Mouse (Mus musculus) heart, embryonic 12.5 days (tissue): ENCODE measurements around the gene Spdl1. TPM values are rescaled to one million over a fixed set of nuclear protein-coding genes. Genes with fewer than 3 reads are reported as not detected.

Experiments
- ATAC-seq: fragments of 200-750 bp; cut with Nextera tagmentation; 2 replicates; pipeline ENCODE4 v1.8.0; 2017; ENCODE audit warnings: moderate TSS enrichment, moderate library complexity; ENCODE audit not compliant: insufficient number of reproducible peaks, low FRiP score
- H3K27ac ChIP-seq: fragments of 300-500 bp; sonication (generic); 2 replicates; pipeline ENCODE4 v1.5.1; 2016; ENCODE audit warnings: mild to moderate bottlenecking, moderate library complexity; ENCODE audit not compliant: poor library complexity, severe bottlenecking
- H3K27me3 ChIP-seq: fragments of 300-500 bp; sonication (generic); replicated peaks from 2 replicates; pipeline ENCODE4 v1.6.1; 2016; ENCODE audit warnings: mild to moderate bottlenecking, moderate library complexity
- H3K36me3 ChIP-seq: fragments of 300-500 bp; sonication (generic); 2 replicates; pipeline ENCODE4 v1.6.1; 2016; ENCODE audit warnings: mild to moderate bottlenecking, moderate library complexity
- H3K4me1 ChIP-seq: fragments of 300-500 bp; sonication (generic); replicated peaks from 2 replicates; pipeline ENCODE4 v1.6.1; 2016; ENCODE audit warnings: mild to moderate bottlenecking
- H3K4me2 ChIP-seq: fragments of 300-500 bp; sonication (generic); 2 replicates; pipeline ENCODE4 v1.6.1; 2016; ENCODE audit warnings: mild to moderate bottlenecking, moderate library complexity
- H3K4me3 ChIP-seq: fragments of 300-500 bp; sonication (generic); 2 replicates; pipeline ENCODE4 v1.5.1; 2016; ENCODE audit warnings: mild to moderate bottlenecking
- H3K9ac ChIP-seq: fragments of 300-500 bp; sonication (generic); 2 replicates; pipeline ENCODE4 v1.6.1; 2016; ENCODE audit warnings: mild to moderate bottlenecking, moderate library complexity
- H3K9me3 ChIP-seq: fragments of 300-500 bp; sonication (generic); replicated peaks from 2 replicates; pipeline ENCODE4 v1.6.1; 2016; ENCODE audit warnings: mild to moderate bottlenecking, moderate library complexity
- WGBS: fragments of 180-500 bp; shearing (Covaris S2); methylation state at CpG from one replicate; pipeline ENCODE4 v1.1.7; 2016; 5-methylcytosine and 5-hydroxymethylcytosine counted together
- polyA plus RNA-seq: library from polyadenylated mRNA; unstranded; fragments of >200 nt; fragmentation: Nextera tagmentation; extraction: Ambion mirVana; gene quantifications from 2 replicates; pipeline ENCODE4 v1.2.1, GENCODE M21; 2016

The Spdl1 gene
- polyA plus RNA-seq, 1 experiment from 2014 or later: 19.2 TPM

GRCm38 (mm10) chr11:34774636-34775035, 58.8 kb downstream of the Spdl1 start:
- Histone ChIP-seq H3K36me3 (no peaks in the 10 kb centered on the region), H3K4me3 (no peak overlapping the region), H3K4me2 (no peak overlapping the region), H3K4me1 (no peaks in the 10 kb centered on the region), H3K9ac (no peak overlapping the region), H3K27ac (no peak overlapping the region), H3K27me3 (no peaks in the 10 kb centered on the region), H3K9me3 (no peaks in the 10 kb centered on the region)
- ATAC-seq: no peak
- WGBS: 72% methylated on average over 2 of the region's 2 CpGs

- Histone ChIP-seq H3K27me3 (no peaks in the 10 kb centered on the region), H3K9me3 (no peaks in the 10 kb centered on the region), H3K27ac (no peak overlapping the region), H3K9ac (no peak overlapping the region), H3K4me2 (no peak overlapping the region), H3K36me3 (no peaks in the 10 kb centered on the region), H3K4me3 (no peak overlapping the region), H3K4me1 (no peaks in the 10 kb centered on the region)
- 77% methylated on average over 9 of the region's 9 CpGs for WGBS
- ATAC-seq: no peak
Observed at GRCm38 (mm10) chr11:34773304-34773895, 60.0 kb downstream of the Spdl1 start.

GRCm38 (mm10) chr11:34771221-34771986, 62.0 kb downstream of the Spdl1 start:
- Histone ChIP-seq H3K4me1 (no peaks in the 10 kb centered on the region), H3K4me2 (no peak overlapping the region), H3K9ac (no peak overlapping the region), H3K27ac (no peak overlapping the region), H3K36me3 (no peaks in the 10 kb centered on the region), H3K27me3 (no peaks in the 10 kb centered on the region), H3K9me3 (no peaks in the 10 kb centered on the region), H3K4me3 (no peak overlapping the region)
- ATAC-seq: no peak
- WGBS: 63% methylated on average over 12 of the region's 12 CpGs

- H3K27me3 ChIP-seq: no peaks in the 10 kb centered on the region
- H3K27ac ChIP-seq: no peak overlapping the region
- no peaks in the 10 kb centered on the region for H3K4me1 ChIP-seq
- H3K36me3 ChIP-seq: no peaks in the 10 kb centered on the region
- no peak overlapping the region for H3K4me2 ChIP-seq
- no peak overlapping the region for H3K9ac ChIP-seq
- no peak for ATAC-seq
- peaks cover 6% of the 10 kb centered on the region for H3K9me3 ChIP-seq
- WGBS: 72% methylated on average over 4 of the region's 4 CpGs
- no peak overlapping the region for H3K4me3 ChIP-seq
Observed at GRCm38 (mm10) chr11:34770666-34771065, 62.8 kb downstream of the Spdl1 start.

GRCm38 (mm10) chr11:34769946-34770345, 63.5 kb downstream of the Spdl1 start:
- 83% methylated on average over 8 of the region's 8 CpGs for WGBS
- Histone ChIP-seq H3K4me3 (no peak overlapping the region), H3K9ac (no peak overlapping the region), H3K27me3 (no peaks in the 10 kb centered on the region), H3K9me3 (peaks cover 6% of the 10 kb centered on the region), H3K36me3 (no peaks in the 10 kb centered on the region), H3K27ac (no peak overlapping the region), H3K4me1 (no peaks in the 10 kb centered on the region), H3K4me2 (no peak overlapping the region)
- no peak for ATAC-seq

- no peak for ATAC-seq
- Histone ChIP-seq H3K9me3 (peaks cover 6% of the 10 kb centered on the region), H3K4me2 (no peak overlapping the region), H3K27me3 (no peaks in the 10 kb centered on the region), H3K27ac (no peak overlapping the region), H3K36me3 (no peaks in the 10 kb centered on the region), H3K4me1 (no peaks in the 10 kb centered on the region), H3K9ac (no peak overlapping the region), H3K4me3 (no peak overlapping the region)
- WGBS: 79% methylated on average over 2 of the region's 2 CpGs
Observed at GRCm38 (mm10) chr11:34769396-34769795, 64.0 kb downstream of the Spdl1 start.

- no peak overlapping the region for H3K9ac ChIP-seq
- no peaks in the 10 kb centered on the region for H3K27me3 ChIP-seq
- ATAC-seq: no peak
- H3K4me3 ChIP-seq: no peak overlapping the region
- H3K36me3 ChIP-seq: no peaks in the 10 kb centered on the region
- no peaks in the 10 kb centered on the region for H3K4me1 ChIP-seq
- 73% methylated on average over 5 of the region's 5 CpGs for WGBS
- H3K9me3 ChIP-seq: peaks cover 6% of the 10 kb centered on the region
- no peak overlapping the region for H3K4me2 ChIP-seq
- no peak overlapping the region for H3K27ac ChIP-seq
Observed at GRCm38 (mm10) chr11:34763739-34764361, 69.6 kb downstream of the Spdl1 start.

- Histone ChIP-seq H3K4me3 (no peak overlapping the region), H3K4me2 (no peak overlapping the region), H3K36me3 (no peaks in the 10 kb centered on the region), H3K9me3 (peaks cover 6% of the 10 kb centered on the region), H3K27ac (no peak overlapping the region), H3K4me1 (no peaks in the 10 kb centered on the region), H3K27me3 (no peaks in the 10 kb centered on the region), H3K9ac (no peak overlapping the region)
- 85% methylated on average over 5 of the region's 5 CpGs for WGBS
- no peak for ATAC-seq
Observed at GRCm38 (mm10) chr11:34762570-34763127, 70.8 kb downstream of the Spdl1 start.

- no peak for ATAC-seq
- H3K36me3 ChIP-seq: no peaks in the 10 kb centered on the region
Observed at GRCm38 (mm10) chr11:34762125-34762524, 71.3 kb downstream of the Spdl1 start.

GRCm38 (mm10) chr11:34759582-34759981, 73.9 kb downstream of the Spdl1 start:
- no peak overlapping the region for H3K9ac ChIP-seq
- ATAC-seq: no peak
- H3K9me3 ChIP-seq: no peaks in the 10 kb centered on the region
- no peak overlapping the region for H3K27ac ChIP-seq
- no peaks in the 10 kb centered on the region for H3K36me3 ChIP-seq
- no peaks in the 10 kb centered on the region for H3K4me1 ChIP-seq
- no peaks in the 10 kb centered on the region for H3K27me3 ChIP-seq
- H3K4me3 ChIP-seq: no peak overlapping the region
- no peak overlapping the region for H3K4me2 ChIP-seq
- 75% methylated on average over 4 of the region's 4 CpGs for WGBS

More at GRCm38 (mm10) chr11:34762125-34762524, 71.3 kb downstream of the Spdl1 start:
- no peaks in the 10 kb centered on the region for H3K27me3 ChIP-seq
- no peak overlapping the region for H3K4me3 ChIP-seq
- no peak overlapping the region for H3K9ac ChIP-seq
- H3K9me3 ChIP-seq: peaks cover 6% of the 10 kb centered on the region
- WGBS: 81% methylated on average over 6 of the region's 6 CpGs
- H3K27ac ChIP-seq: no peak overlapping the region
- no peak overlapping the region for H3K4me2 ChIP-seq
- H3K4me1 ChIP-seq: no peaks in the 10 kb centered on the region
